Mouse (Mus musculus): Measurements from ENCODE around the gene Pramef8.
"Not testable (repeated sequence)": the region's sequence is repeated elsewhere in the genome, so short reads cannot be mapped to it uniquely, and the experiment has no call there.

Pramef8 gene

DNA sequence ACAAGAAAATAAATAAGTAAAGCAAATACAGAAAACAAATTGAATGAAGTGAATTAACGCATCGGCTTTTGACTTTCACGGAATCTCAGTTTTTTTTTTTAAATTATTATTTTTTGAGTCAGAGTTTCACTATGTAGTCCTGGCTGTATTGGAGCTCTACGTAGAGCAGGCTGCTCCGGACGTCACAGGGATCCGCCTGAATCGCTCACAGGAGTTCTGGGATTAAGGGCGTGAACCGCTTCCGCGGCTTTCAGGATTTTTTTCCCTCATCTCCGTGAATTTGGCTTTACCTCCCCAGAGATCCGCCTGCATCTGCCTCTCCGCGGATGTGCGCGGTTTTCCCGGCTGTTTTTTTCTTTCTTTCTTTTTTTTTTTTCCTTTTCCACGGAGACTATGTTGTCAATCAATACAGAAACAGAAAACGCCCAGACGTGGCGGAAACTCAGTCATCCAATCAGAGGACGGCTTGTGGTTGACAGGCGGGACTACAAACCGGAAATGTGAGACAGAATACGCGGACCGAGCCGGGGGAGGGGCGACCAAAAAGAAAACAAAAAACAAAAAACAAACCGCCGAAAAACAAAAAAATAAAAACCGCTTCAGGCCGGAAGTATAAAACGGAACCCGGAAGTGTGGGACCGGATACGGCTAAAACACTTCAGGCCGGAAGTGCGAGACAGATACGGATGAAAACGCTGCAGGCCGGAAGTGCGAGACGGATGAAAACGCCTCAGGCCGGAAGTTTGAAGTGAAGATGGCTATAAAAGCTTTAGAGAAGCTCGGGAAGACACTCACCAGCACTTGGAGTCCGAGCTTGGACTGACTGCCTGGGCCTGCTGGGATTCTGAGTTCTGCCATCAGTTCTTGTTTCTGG, at the start of gene Pramef8:
Gene Pramef8 (plus strand): TSS at position 208 of the 874 bp plus-strand sequence.
- peak; percentile 96 for DNase-seq (ENCODE audit: low spot score)

DNA sequence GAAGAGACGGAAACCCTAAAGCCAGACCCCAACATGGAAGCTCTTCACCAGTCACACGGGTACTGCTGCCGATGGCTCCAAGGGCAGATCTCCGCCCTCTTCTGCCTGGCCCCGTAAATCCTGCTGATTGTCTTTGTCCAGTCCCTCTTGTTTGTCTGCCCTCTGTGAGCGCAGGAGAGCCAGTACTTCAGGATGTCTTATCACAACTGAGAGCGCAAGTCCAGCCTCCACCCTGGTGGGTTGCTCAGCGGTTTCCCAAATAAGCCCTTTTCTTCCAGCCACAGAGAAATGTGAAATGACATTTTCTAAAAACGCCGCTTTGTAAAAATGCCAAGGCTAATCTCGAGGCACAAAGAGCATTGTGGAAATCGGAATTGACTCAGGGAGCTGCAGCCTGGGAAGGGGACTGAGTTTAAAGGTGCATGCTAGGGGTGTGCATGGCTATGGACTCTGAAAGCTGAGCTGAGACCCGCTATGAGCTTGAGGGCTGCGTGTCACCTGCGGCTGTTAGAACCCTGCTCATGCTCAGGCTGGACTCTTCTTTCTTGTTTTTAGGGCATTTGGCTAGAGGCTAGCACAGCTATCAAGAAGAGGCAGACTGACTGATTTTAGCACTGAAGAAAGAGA, 45.7 kb upstream of the Pramef8 start:
- DNase-seq (ENCODE audit: low spot score): no peak

DNA sequence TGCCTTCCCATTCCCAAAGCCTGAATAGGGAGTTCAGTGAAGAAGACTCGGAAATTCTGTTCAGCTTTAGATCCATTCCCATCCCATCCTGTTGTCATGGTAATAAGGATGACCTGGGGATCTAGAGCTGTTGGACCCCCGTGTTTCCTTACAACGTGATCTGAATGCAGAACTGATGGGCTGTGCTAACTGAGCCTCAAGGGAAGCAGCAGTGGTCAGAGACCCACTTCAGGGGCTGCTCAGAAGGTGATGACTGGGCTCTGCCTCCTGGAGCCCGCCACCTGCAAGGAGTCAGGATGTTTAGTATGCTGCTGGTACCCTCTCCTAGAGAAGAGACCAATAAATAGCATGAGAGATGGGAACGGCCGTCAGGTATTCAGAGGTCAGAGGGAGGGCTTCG, 32.7 kb upstream of the Pramef8 start:
- no peak for DNase-seq (ENCODE audit: low spot score)

DNA sequence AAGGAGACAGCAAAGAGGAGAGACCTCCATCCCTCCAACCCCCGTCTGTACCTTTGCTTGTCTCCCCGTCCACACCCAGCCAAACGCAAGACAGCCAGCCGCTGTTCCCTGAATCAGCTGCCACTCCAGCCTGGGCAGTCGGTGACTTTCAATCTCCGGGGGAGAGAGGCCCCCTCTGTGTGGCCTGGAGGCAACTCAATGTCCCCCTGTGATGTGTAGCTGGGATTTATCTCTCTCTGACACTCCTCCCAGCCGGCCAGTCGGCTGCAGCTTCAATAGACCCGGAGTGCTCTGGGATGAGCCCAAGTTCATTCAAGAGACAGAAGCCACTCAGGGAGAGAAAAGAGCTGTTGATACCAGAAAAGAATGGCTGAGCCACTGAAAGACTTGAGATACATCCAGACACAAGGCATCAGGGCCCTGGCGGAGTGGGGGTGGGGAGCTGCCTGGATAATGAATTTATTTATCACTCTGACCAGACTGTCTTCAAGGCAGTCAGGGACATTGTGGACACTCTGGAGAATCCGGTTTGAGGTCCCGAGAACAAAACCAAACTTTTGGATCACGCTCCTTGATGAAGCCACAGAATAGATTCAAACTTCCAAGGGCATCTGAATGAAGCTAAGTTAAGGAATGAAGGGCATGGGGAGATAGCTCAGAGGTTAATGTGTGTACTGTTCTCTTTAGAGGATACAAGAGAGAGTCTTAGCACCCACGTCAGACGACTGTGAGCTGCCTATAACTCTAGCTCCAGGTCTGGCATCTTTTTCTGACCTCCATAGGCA, 32.1 kb upstream of the Pramef8 start:
- DNase-seq (ENCODE audit: low spot score): no peak

DNA sequence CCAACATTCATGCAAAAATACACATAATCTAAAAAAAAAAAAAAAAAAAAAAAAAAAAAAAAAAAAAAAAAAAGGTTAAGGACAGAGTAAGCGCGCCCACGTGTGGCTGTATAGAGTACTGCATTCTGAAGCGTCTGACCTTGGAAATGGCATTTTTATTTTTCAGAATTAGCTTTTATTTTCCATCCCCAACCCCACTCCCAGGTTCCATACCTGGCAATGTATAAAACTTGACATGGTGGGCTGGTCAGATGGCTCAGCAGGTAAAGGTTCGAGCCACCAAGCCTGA, 31.6 kb upstream of the Pramef8 start:
- DNase-seq (ENCODE audit: low spot score): peak; percentile 48

DNA sequence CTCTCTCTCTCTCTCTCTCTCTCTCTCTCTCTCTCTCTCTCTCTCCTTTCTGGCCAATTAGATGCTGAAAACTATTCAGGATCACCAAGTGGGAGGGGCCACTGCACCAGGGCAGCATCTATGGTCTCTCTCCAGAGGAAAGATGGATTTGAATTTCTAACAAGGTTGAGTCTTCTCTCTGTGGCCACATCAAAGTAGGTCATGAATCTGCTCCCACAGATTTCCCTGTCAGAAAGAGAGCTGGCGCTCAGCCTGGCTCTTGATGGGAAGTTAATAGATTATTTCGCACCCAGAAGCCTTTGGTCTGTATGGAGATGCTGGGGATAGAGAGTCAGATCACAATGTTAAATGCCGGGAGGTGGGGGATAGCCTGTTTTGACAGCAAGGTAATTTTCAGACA, 30.1 kb upstream of the Pramef8 start:
- no peak for DNase-seq (ENCODE audit: low spot score)

DNA sequence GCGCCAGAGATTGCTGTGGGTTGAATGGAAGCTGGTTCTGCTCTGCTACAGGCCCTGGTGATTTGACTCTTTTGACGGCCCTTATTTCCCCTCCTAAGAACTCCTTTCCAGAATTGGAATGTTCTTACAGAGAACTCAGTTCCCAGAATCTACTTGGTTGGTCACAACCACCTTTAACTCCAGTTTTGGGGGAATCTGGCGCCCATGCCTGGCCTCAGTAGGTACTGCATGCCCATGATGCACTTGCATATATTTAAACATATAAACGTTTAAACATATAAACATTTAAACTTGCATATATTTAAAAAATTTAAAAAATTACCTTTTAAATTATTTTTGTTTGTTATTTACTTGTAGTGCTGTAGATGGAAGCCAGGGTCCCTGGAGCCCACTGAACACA, 28.6 kb upstream of the Pramef8 start:
- DNase-seq (ENCODE audit: low spot score): no peak

DNA sequence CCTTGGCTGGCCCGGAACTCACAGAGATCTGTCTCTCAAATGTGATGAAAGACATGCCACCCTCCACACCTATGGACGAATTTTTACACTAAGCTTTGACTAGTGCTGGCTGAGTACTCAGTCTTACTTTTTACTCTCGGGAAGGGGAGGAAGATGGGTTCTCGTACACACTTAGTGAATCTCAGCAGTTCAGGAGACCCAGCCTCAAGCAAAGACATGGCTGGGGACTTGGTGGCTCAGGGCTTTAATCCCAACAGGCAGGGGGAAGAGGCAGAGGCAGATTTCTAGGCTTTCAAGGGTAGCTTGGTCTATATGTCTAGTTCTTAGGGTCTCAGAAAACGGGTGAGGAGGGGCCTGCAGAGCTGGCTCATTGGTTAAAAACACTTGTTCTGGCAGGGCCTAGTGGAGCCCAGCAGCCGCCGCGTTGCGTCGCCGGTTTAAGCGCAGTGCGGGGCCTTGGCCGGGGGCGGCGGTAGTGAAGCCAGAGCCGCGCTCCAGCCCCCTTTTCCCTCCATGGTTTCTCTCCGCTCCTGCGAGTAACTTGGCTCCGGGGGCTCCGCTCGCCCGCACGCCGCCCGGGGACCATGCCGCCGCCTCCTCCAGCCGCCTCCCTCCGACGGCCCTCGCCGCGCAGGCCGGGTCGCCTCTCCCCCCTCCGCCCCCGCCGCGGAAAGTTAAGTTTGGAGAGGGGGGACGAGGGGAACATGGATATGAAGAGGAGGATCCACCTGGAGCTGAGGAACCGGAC, 23.1 kb upstream of the Pramef8 start:
- no peak for DNase-seq (ENCODE audit: low spot score)

DNA sequence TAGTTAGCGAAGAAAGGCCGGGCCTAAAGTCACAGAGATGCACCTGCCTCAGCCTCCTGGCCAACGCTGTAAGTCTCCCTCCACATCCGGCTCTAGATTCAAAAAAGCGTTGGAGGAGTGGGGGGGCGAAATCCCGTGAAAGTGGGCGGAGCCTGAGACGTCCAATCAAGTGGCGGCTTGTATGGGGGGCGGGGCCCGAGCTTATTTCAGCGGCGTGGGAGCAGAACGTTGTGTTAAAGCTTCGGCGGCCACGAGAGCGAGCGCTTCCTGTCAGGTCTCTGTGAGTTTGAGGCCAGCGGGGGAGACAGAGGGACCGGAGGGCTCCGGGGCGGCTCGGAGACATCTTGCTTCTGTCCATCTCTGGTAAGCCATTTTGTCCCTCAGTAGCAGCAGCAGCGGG, 18.0 kb upstream of the Pramef8 start, which contains the start of gene Pramel1:
Gene Pramel1 (plus strand): TSS at position 248 of the 400 bp plus-strand sequence.
- no peak for DNase-seq (ENCODE audit: low spot score)

DNA sequence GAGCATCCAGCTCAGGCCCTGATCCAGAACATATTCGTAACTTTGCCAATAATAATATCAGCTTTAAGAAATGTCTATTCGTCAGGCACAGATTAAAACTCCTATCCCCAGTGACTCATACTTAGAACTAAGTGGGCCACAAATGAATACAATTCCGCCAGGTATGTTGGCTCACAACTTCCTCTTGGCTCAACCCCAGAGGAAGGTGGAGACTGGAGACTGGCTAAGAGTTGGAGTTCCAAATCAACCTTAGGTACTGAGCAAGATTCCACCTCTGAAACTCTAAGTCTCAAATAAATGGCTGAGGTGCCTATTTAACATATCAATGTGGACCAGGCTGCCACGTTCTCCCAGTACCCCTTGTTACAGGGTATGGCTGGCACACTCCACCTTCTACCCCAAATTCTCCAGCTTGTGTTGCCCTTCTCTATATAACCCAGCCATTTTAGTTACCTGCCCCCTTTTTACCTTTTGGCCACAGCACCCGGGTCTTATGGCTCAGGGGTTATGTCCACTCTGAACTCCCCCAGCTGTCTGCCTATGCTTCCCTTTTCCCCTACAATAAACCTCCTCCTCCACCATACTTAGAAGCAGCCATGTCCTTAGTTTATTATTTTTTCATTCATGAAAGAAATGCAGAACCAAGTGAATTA, 534 bp upstream of the Pramef8 start:
- DNase-seq (ENCODE audit: low spot score): peak; percentile 20

DNA sequence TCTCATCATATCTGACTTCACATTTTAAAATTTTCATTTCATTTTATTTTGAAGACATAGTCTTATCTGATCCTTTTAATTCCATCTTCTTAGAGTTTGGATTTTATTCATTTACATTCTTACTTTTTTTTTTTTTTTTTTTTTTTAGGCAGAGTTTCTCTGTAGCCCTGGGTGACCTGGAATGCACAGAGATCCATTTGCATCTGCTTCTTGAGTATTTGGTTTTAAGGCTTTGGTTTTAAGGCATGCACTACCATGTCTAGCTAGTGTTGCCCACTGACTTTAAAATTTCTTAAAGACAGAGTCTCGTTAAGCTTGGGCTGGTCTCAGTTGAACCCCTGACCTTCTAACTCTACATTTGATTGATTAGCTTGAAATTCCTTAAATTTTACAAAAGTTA, 1.4 kb downstream of the Pramef8 start:
- DNase-seq (ENCODE audit: low spot score): no peak

DNA sequence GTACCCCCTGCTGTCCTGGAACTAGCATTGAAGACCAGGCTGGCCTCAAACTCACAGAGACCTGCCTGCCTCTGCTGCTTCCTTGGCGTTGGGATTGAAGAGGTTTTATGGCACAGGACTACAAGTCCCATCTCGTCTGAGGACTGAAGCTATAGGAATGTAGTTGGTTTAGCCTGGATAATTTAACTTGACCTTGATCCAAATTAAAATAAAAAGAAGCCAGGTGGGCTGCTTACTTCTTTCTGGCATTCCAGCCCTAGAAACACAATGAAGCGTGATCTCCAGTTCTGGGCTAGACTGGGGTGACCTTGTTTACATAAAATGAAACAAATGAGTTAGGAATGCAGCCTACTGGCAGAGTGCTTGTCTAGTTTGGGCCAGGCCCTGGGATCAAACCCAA, 1.9 kb downstream of the Pramef8 start:
- no peak for DNase-seq (ENCODE audit: low spot score)

DNA sequence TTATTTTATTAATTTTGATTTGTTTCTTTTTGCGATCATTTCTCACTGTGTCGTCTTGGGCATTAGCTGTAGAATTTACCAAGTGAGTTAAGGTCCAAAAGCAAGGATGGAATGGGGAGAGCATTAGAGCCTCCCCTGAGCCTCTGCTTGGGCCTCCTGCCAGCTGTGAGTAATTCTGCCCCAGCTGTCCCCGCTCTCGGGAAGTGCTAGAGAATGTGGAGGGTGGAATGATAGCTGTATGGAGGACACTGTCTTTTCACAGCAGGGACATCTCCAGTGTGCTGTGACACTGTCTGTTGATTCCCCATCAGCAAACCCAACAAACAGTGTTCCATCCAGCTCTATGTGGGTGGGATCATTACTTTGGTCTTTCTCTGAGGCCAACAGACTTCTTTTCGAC, 14.5 kb downstream of the Pramef8 start:
- not testable (repeated sequence) for DNase-seq (ENCODE audit: low spot score)

DNA sequence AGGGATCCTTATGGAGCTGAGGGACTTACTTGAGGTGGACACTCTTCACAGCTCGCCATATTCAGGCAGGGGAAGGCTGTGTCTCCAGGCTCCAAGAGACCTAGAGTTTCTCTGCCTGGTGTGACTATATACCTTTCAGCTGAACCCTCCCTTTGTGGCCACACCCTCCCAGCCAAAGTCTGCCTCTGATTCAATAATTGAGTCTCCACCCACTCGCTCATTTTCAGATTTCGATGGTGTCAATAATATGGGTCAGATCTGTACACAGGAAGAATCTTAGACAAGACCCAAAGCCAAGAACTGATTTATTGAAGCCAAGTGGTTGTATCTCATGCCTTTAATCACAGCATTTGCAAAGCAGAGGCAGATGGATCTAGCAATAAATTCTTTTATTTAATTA, 38.0 kb downstream of the Pramef8 start, which contains the start of gene Oog4:
Gene Oog4 (minus strand): TSS at position 101 of the 400 bp plus-strand sequence.
- DNase-seq (ENCODE audit: low spot score): no peak
